8 mouse cellular contexts compared by ENCODE assay signal in the genomic region with DNA sequence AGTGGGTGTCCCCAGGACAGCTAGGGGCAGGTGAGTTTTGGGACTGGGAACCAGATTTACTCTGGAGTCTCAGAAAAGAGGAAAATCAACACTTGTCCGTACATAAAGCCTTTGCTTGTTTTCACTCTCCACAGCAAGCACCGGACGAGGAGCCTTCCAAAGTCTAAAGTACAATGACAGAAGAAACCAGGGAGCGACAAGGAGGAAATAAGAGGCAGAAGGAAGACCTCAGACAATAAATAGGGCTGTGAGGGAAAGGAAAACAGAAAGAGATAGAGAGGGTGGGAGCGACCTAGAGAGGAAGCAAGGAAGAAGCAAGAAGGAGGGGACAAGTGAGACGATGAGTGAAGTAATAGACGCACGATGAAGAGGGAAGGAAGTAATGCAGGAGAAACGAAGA. TPM values are rescaled to one million over a fixed set of nuclear protein-coding genes. Genes with fewer than 3 reads are reported as not detected.
DNase-seq lines count a peak whose midpoint lies in the region; ATAC-seq and TF ChIP-seq lines count a peak whose summit lies in the region.

No protein-coding gene starts in this region.

- peak; percentile 66 for ATAC-seq in intestine, embryonic 15.5 days
- ATAC-seq in liver, postnatal 0 days: no peak
- ATAC-seq in erythroid progenitor cell, adult 5-6 weeks (replicated peaks; ENCODE audit: low FRiP score, poor library complexity, severe bottlenecking): no peak

- H3K27ac ChIP-seq in embryonic facial prominence, embryonic 10.5 days (replicated peaks): peak overlapping the region; percentile 93
- H3K27ac ChIP-seq in intestine, embryonic 15.5 days: peak overlapping the region; percentile 87
- H3K27ac ChIP-seq in liver, postnatal 0 days (ENCODE audit: low read depth): no peak overlapping the region

- H3K4me1 ChIP-seq in embryonic facial prominence, embryonic 10.5 days: peaks cover 33% of the 10 kb centered on the region
- peaks cover 16% of the 10 kb centered on the region for H3K4me1 ChIP-seq in intestine, embryonic 15.5 days (replicated peaks)
- H3K4me1 ChIP-seq in liver, postnatal 0 days (ENCODE audit: insufficient read depth): peaks cover 20% of the 10 kb centered on the region

- peaks cover 34% of the 10 kb centered on the region for H3K27me3 ChIP-seq in embryonic facial prominence, embryonic 10.5 days (replicated peaks; ENCODE audit: low read depth, poor library complexity, severe bottlenecking)
- no peaks in the 10 kb centered on the region for H3K27me3 ChIP-seq in intestine, embryonic 15.5 days (replicated peaks)
- H3K27me3 ChIP-seq in liver, postnatal 0 days (ENCODE audit: insufficient read depth, low read length): no peaks in the 10 kb centered on the region

- H3K9ac ChIP-seq in intestine, embryonic 15.5 days: peak overlapping the region; percentile 79
- H3K9ac ChIP-seq in liver, postnatal 0 days (replicated peaks): no peak overlapping the region

- DNase-seq in MEL-GATA-1-ER (ENCODE audit: extremely low read depth, low read depth): peak; percentile 67
- no peak for DNase-seq in embryonic facial prominence, embryonic 10.5 days (ENCODE audit: low spot score)
- DNase-seq in liver, postnatal 0 days: no peak
- no peak for DNase-seq in urinary bladder, postnatal 4 days (ENCODE audit: low spot score in 2 of 2)
- DNase-seq in layer of hippocampus, postnatal 10 days (ENCODE audit: low spot score in 2 of 2): no peak
- no peak for DNase-seq in T-cell, adult 2 months (ENCODE audit: low spot score)

- H3K4me3 ChIP-seq in embryonic facial prominence, embryonic 10.5 days: peak overlapping the region; percentile 82
- peak overlapping the region; percentile 66 for H3K4me3 ChIP-seq in intestine, embryonic 15.5 days (replicated peaks)
- H3K4me3 ChIP-seq in liver, postnatal 0 days (ENCODE audit: low read depth, low read length): peak overlapping the region; percentile 48

- H3K4me2 ChIP-seq in intestine, embryonic 15.5 days (replicated peaks): peak overlapping the region; percentile 92
- peak overlapping the region; percentile 76 for H3K4me2 ChIP-seq in liver, postnatal 0 days (ENCODE audit: low read depth, low read length)

- no peak for TF ChIP-seq EP300 in liver, postnatal 0 days (IDR thresholded peaks at IDR 0.05; ENCODE audit: low read depth)

- 57% methylated on average over 9 of the region's 9 CpGs for WGBS in embryonic facial prominence, embryonic 10.5 days
- 25% methylated on average over 9 of the region's 9 CpGs for WGBS in intestine, embryonic 15.5 days
- WGBS in liver, postnatal 0 days (ENCODE audit: insufficient replicate concordance): 34% methylated on average over 9 of the region's 9 CpGs

- TF ChIP-seq CTCF in liver, postnatal 0 days (IDR thresholded peaks at IDR 0.05; ENCODE audit: low read depth): no peak

- no peaks in the 10 kb centered on the region for H3K9me3 ChIP-seq in embryonic facial prominence, embryonic 10.5 days
- no peaks in the 10 kb centered on the region for H3K9me3 ChIP-seq in intestine, embryonic 15.5 days
- no peaks in the 10 kb centered on the region for H3K9me3 ChIP-seq in liver, postnatal 0 days (ENCODE audit: low read length)

- H3K36me3 ChIP-seq in embryonic facial prominence, embryonic 10.5 days (replicated peaks): peaks cover 25% of the 10 kb centered on the region
- H3K36me3 ChIP-seq in intestine, embryonic 15.5 days: no peaks in the 10 kb centered on the region
- H3K36me3 ChIP-seq in liver, postnatal 0 days (replicated peaks; ENCODE audit: insufficient read depth, low read length): no peaks in the 10 kb centered on the region

RNA-seq across cellular contexts. Expression of a gene that starts 0.5 kb away (rescaled TPM):
- polyA plus RNA-seq in embryonic facial prominence, embryonic 10.5 days (2016; fragmentation: Nextera tagmentation; extraction: Ambion mirVana): 64.9 and 72.8 TPM in 2 replicates
- polyA plus RNA-seq in intestine, embryonic 15.5 days (2015; fragmentation: Nextera tagmentation; extraction: Ambion mirVana): 52.3 and 55.6 TPM in 2 replicates
- 7.8 and 8.0 TPM in 2 replicates for polyA plus RNA-seq in liver, postnatal 0 days (2015; fragmentation: Nextera tagmentation; extraction: Ambion mirVana)
- total RNA-seq in erythroid progenitor cell, adult 5-6 weeks (2015; ENCODE audit: low replicate concordance): 4.2 and 5.4 TPM in 2 replicates
- total RNA-seq in erythroid progenitor cell, adult 5-6 weeks (2017; ENCODE audit: low replicate concordance): 3.7 and 3.9 TPM in 2 replicates
- 100 to 1,000 TPM; 108 TPM for total RNA-seq in layer of hippocampus, postnatal 10 days (2021)

RNA-seq across cellular contexts. Expression of a gene that starts 26.2 kb away (rescaled TPM):
- 50.3 and 50.5 TPM in 2 replicates for polyA plus RNA-seq in embryonic facial prominence, embryonic 10.5 days (2016; fragmentation: Nextera tagmentation; extraction: Ambion mirVana)
- polyA plus RNA-seq in intestine, embryonic 15.5 days (2015; fragmentation: Nextera tagmentation; extraction: Ambion mirVana): 38.0 and 43.0 TPM in 2 replicates
- 11.0 and 11.6 TPM in 2 replicates for polyA plus RNA-seq in liver, postnatal 0 days (2015; fragmentation: Nextera tagmentation; extraction: Ambion mirVana)
- total RNA-seq in erythroid progenitor cell, adult 5-6 weeks (2015; ENCODE audit: low replicate concordance): 55.1 and 70.8 TPM in 2 replicates
- total RNA-seq in erythroid progenitor cell, adult 5-6 weeks (2017; ENCODE audit: low replicate concordance): 57.3 and 60.2 TPM in 2 replicates
- 10 to 100 TPM; 66.2 to 69.6 TPM for total RNA-seq in layer of hippocampus, postnatal 10 days (2021)

RNA-seq across cellular contexts. Expression of a gene that starts 38.2 kb away (rescaled TPM):
- polyA plus RNA-seq in embryonic facial prominence, embryonic 10.5 days (2016; fragmentation: Nextera tagmentation; extraction: Ambion mirVana): 9.3 and 10.5 TPM in 2 replicates
- 11.5 and 11.7 TPM in 2 replicates for polyA plus RNA-seq in intestine, embryonic 15.5 days (2015; fragmentation: Nextera tagmentation; extraction: Ambion mirVana)
- polyA plus RNA-seq in liver, postnatal 0 days (2015; fragmentation: Nextera tagmentation; extraction: Ambion mirVana): 0.97 and 1.6 TPM in 2 replicates
- total RNA-seq in erythroid progenitor cell, adult 5-6 weeks (2015; ENCODE audit: low replicate concordance): 0.42 TPM in 1 of 2 replicates, not detected in the other
- total RNA-seq in erythroid progenitor cell, adult 5-6 weeks (2017; ENCODE audit: low replicate concordance): not detected in 2 replicates
- 1 to 10 TPM; 4.7 to 5.0 TPM for total RNA-seq in layer of hippocampus, postnatal 10 days (2021)
